ENCODE assay signal across 7 mouse cellular contexts in genomic region chr9:56075264-56075663, GRCm38 (mm10). TPM values are rescaled to one million over a fixed set of nuclear protein-coding genes. Genes with fewer than 3 reads are reported as not detected.
DNase-seq lines count a peak whose midpoint lies in the region; ATAC-seq and TF ChIP-seq lines count a peak whose summit lies in the region.

No protein-coding gene starts in this region.

- ATAC-seq in activated CD4-positive, CD25-positive, alpha-beta regulatory T cell, adult 4 months: peak; percentile 72
- ATAC-seq in hindbrain, embryonic 16.5 days: peak; percentile 91

- H3K79me2 ChIP-seq in macrophage (ENCODE audit: inconsistent target): no peaks in the 10 kb centered on the region

- peak overlapping the region; percentile 71 for H3K27ac ChIP-seq in gastrocnemius, adult 2 months
- H3K27ac ChIP-seq in hindbrain, embryonic 16.5 days (ENCODE audit: low read depth, low read length): peak overlapping the region; percentile 30; the same call in 1 of the 2 replicates
- H3K27ac ChIP-seq in macrophage: peak overlapping the region; percentile 80

- H3K9ac ChIP-seq in hindbrain, embryonic 16.5 days (ENCODE audit: low read depth, low read length): no peak overlapping the region

- H3K36me3 ChIP-seq in hindbrain, embryonic 16.5 days (ENCODE audit: control insufficient read depth, insufficient read depth, low read length): peaks cover 3% of the 10 kb centered on the region; the same call in 1 of the 2 replicates
- H3K36me3 ChIP-seq in macrophage (ENCODE audit: inconsistent target): no peaks in the 10 kb centered on the region

- 3% methylated on average over 4 of the region's 4 CpGs for WGBS in hindbrain, embryonic 16.5 days
- 6% methylated on average over 4 of the region's 4 CpGs for WGBS in macrophage (ENCODE audit: missing documents)

- H3K4me2 ChIP-seq in hindbrain, embryonic 16.5 days (ENCODE audit: low read length): no peak overlapping the region

- peaks cover 9% of the 10 kb centered on the region; the same call in 1 of the 2 replicates for H3K4me1 ChIP-seq in hindbrain, embryonic 16.5 days (ENCODE audit: control insufficient read depth, insufficient read depth, low read depth, low read length)

- DNase-seq in cerebellum, postnatal 25 days: peak; percentile 34 to 56
- peak; percentile 66 for DNase-seq in gastrocnemius, adult 2 months
- peak; percentile 44 for DNase-seq in left cerebral cortex, adult 11 months (ENCODE audit: low spot score)
- peak; percentile 28 for DNase-seq in right cerebral cortex, postnatal 14 days

- no peaks in the 10 kb centered on the region for H3K27me3 ChIP-seq in hindbrain, embryonic 16.5 days (replicated peaks; ENCODE audit: control insufficient read depth, insufficient read depth, low read length)

- no peaks in the 10 kb centered on the region for H3K9me3 ChIP-seq in hindbrain, embryonic 16.5 days (ENCODE audit: control insufficient read depth, low read length)

- intact Hi-C loops in gastrocnemius, adult 2 months (cut with DNase I): no loop called here

- H3K4me3 ChIP-seq in gastrocnemius, adult 2 months: no peak overlapping the region
- no peak overlapping the region for H3K4me3 ChIP-seq in hindbrain, embryonic 16.5 days (ENCODE audit: low read length)
- H3K4me3 ChIP-seq in macrophage (ENCODE audit: inconsistent target): no peak overlapping the region

- peak; percentile 73 for TF ChIP-seq CTCF in gastrocnemius, adult 2 months (IDR thresholded peaks at IDR 0.05)

RNA-seq across cellular contexts. Expression of gene Pstpip1, which starts 14.5 kb away (rescaled TPM):
- polyA plus RNA-seq in activated CD4-positive, CD25-positive, alpha-beta regulatory T cell, adult 4 months (2017; shearing (Covaris generic)): 10 to 100 TPM; 37.9 to 40.7 TPM
- 1 to 10 TPM in 1 of 2 experiments, under 1 TPM in 1; 0.77 to 1.1 TPM for total RNA-seq in gastrocnemius, adult 2 months (2021)
- 0.64 and 0.87 TPM in 2 replicates for polyA plus RNA-seq in hindbrain, embryonic 16.5 days (2015; fragmentation: Nextera tagmentation; extraction: Ambion mirVana)
- total RNA-seq in macrophage (2018; cell fraction: chromatin; rRNA removed): 100 to 1,000 TPM in 24 of 26 experiments, 10 to 100 TPM in 2; 71.1 to 586 (median 297) TPM
- total RNA-seq in macrophage (2018; cell fraction: cytosol; rRNA removed): 100 to 1,000 TPM in 11 of 26 experiments, 10 to 100 TPM in 15; 40.4 to 132 (median 78.9) TPM
- total RNA-seq in macrophage (2018; cell fraction: nucleus; rRNA removed): 100 to 1,000 TPM in 20 of 26 experiments, 10 to 100 TPM in 6; 40.1 to 234 (median 147) TPM
- polyA plus RNA-seq in macrophage (2018): 59.7 to 86.7 TPM (median 78.8 TPM) in 3 replicates

RNA-seq across cellular contexts. Expression of gene Rcn2, which starts 33.6 kb away (rescaled TPM):
- polyA plus RNA-seq in activated CD4-positive, CD25-positive, alpha-beta regulatory T cell, adult 4 months (2017; shearing (Covaris generic)): 10 to 100 TPM; 16.7 to 21.5 TPM
- 10 to 100 TPM; 18.0 to 21.8 TPM for total RNA-seq in gastrocnemius, adult 2 months (2021)
- 271 and 279 TPM in 2 replicates for polyA plus RNA-seq in hindbrain, embryonic 16.5 days (2015; fragmentation: Nextera tagmentation; extraction: Ambion mirVana)
- 10 to 100 TPM in 22 of 26 experiments, 1 to 10 TPM in 4; 5.2 to 45.2 (median 23.6) TPM for total RNA-seq in macrophage (2018; cell fraction: chromatin; rRNA removed)
- 10 to 100 TPM; 17.2 to 46.0 (median 29.6) TPM for total RNA-seq in macrophage (2018; cell fraction: cytosol; rRNA removed)
- total RNA-seq in macrophage (2018; cell fraction: nucleus; rRNA removed): 10 to 100 TPM; 20.7 to 63.8 (median 38.6) TPM
- polyA plus RNA-seq in macrophage (2018): 29.6 to 55.4 TPM (median 36.6 TPM) in 3 replicates

Comparison
In these comparisons a context has a peak if more than half of its experiments do, and no peak if none do; other contexts are left out.
1. H3K27ac ChIP-seq: peak in every context shown above with its lines; median percentile 80 in macrophage; 71 in gastrocnemius, adult 2 months; 30 in hindbrain, embryonic 16.5 days.
2. RNA of gene Pstpip1, which starts 14.5 kb away (polyA plus RNA-seq): 59.7 to 86.7 TPM in macrophage and 37.9 to 40.7 TPM in activated CD4-positive, CD25-positive, alpha-beta regulatory T cell, adult 4 months; 0.64 to 0.87 TPM in hindbrain, embryonic 16.5 days; every median in the first group is over 10 times any median in the second.
3. Peak in every context shown above with its lines, with median percentiles within 50 percentile points of each other: DNase-seq.